Mouse (Mus musculus) kidney, embryonic 16.5 days (tissue): ENCODE data around the gene Frmd4b. TPM values are rescaled to one million over a fixed set of nuclear protein-coding genes. Genes with fewer than 3 reads are reported as not detected.

ENCODE experiments used
- ATAC-seq: fragments of 200-750 bp; cut with Nextera tagmentation; 2 replicates; pipeline ENCODE4 v1.8.0; 2017; ENCODE audit warnings: moderate TSS enrichment; ENCODE audit not compliant: low FRiP score, low TSS enrichment
- H3K27ac ChIP-seq: fragments of 300-500 bp; sonication (generic); 2 replicates; pipeline ENCODE4 v1.5.1; 2014; ENCODE audit warnings: low read length
- H3K27me3 ChIP-seq: fragments of 300-500 bp; sonication (generic); 2 replicates; pipeline ENCODE4 v1.6.1; 2014; ENCODE audit warnings: low read length, control low read depth, mixed read lengths; ENCODE audit not compliant: insufficient read depth
- H3K36me3 ChIP-seq: fragments of 300-500 bp; sonication (generic); 2 replicates; pipeline ENCODE4 v1.6.1; 2014; ENCODE audit warnings: low read length, control low read depth, mixed read lengths; ENCODE audit not compliant: insufficient read depth
- H3K4me1 ChIP-seq: fragments of 300-500 bp; sonication (generic); 2 replicates; pipeline ENCODE4 v1.6.1; 2014; ENCODE audit warnings: low read length, control low read depth, mixed read lengths; ENCODE audit not compliant: insufficient read depth
- H3K4me2 ChIP-seq: fragments of 300-500 bp; sonication (generic); replicated peaks from 2 replicates; pipeline ENCODE4 v1.6.1; 2014; ENCODE audit warnings: low read depth, low read length
- H3K4me3 ChIP-seq: fragments of 300-500 bp; sonication (generic); 2 replicates; pipeline ENCODE4 v1.5.1; 2014; ENCODE audit warnings: mild to moderate bottlenecking, low read length
- H3K9ac ChIP-seq: fragments of 300-500 bp; sonication (generic); replicated peaks from 2 replicates; pipeline ENCODE4 v1.6.1; 2014; ENCODE audit warnings: low read length
- H3K9me3 ChIP-seq: fragments of 300-500 bp; sonication (generic); 2 replicates; pipeline ENCODE4 v1.6.1; 2016; ENCODE audit warnings: low read length, control low read depth
- WGBS: fragments of 180-500 bp; shearing (Covaris S2); extraction: QIAGEN DNeasy Blood & Tissue Kit; methylation state at CpG from one replicate; pipeline ENCODE4 v1.1.7; 2014; 5-methylcytosine and 5-hydroxymethylcytosine counted together
- polyA plus RNA-seq: library from polyadenylated mRNA; unstranded; fragments of >200 nt; fragmentation: Nextera tagmentation; extraction: Ambion mirVana; gene quantifications from 2 replicates; pipeline ENCODE4 v1.2.1, GENCODE M21; 2015

The Frmd4b gene
- polyA plus RNA-seq, 1 experiment from 2014 or later = 18.1 TPM

DNA sequence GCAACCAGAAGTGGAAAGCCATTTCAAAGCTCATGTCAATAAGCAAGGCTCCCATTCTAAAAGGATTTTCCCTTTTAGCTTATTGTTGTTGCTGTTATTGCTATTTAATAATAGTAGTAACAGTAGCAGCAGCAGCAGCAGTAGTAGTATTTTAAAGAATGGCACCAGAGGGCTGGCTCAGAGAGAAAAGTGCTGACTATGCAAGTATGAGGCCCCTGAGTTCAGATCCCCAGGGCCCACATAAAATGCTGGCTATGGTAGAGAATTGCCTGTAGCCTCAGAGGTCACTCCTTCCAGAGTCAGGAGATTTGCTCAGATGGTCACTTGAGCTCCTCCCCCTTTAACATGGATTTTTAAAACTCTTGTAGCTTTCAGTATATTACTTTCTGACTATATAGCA, 372.1 kb downstream of the Frmd4b start:
- Histone ChIP-seq H3K4me3 (no peak overlapping the region), H3K4me1 (no peaks in the 10 kb centered on the region), H3K4me2 (no peak overlapping the region), H3K9ac (no peak overlapping the region), H3K36me3 (no peaks in the 10 kb centered on the region), H3K27me3 (no peaks in the 10 kb centered on the region), H3K9me3 (no peaks in the 10 kb centered on the region), H3K27ac (no peak overlapping the region)
- ATAC-seq = no peak

GRCm38 (mm10) chr6:97242522-97242921, 374.8 kb downstream of the Frmd4b start:
- Histone ChIP-seq H3K27ac (no peak overlapping the region), H3K9me3 (peaks cover 4% of the 10 kb centered on the region; the same call in 1 of the 2 replicates), H3K9ac (no peak overlapping the region), H3K4me1 (no peaks in the 10 kb centered on the region), H3K4me3 (no peak overlapping the region), H3K4me2 (no peak overlapping the region), H3K36me3 (no peaks in the 10 kb centered on the region), H3K27me3 (no peaks in the 10 kb centered on the region)
- no peak for ATAC-seq
- 88% methylated on average over 4 of the region's 4 CpGs for WGBS

DNA sequence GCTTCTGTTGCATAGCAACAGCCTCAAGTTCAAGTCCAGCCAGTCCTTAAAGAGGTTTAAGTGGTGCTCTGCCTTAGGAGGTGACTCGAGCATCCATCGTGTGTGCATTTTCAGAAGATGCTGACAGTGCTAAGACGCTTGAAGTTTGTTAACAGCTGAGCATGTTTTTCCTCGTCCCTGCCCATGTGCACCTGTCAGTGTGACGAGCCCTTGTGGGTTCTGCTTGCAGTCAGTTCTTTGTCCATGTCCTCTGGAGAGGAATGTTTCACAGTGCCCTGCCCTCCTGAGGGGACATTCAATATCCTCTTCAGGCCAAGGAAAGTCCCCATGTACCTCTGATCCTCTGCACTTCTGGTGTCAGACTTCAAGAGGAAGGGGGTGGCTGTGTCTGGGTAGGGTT, 377.2 kb downstream of the Frmd4b start:
- Histone ChIP-seq H3K9me3 (peaks cover 4% of the 10 kb centered on the region; the same call in 1 of the 2 replicates), H3K27me3 (no peaks in the 10 kb centered on the region), H3K27ac (no peak overlapping the region), H3K9ac (no peak overlapping the region), H3K36me3 (no peaks in the 10 kb centered on the region), H3K4me3 (no peak overlapping the region), H3K4me2 (no peak overlapping the region), H3K4me1 (no peaks in the 10 kb centered on the region)
- 81% methylated on average over 5 of the region's 5 CpGs for WGBS
- no peak for ATAC-seq

DNA sequence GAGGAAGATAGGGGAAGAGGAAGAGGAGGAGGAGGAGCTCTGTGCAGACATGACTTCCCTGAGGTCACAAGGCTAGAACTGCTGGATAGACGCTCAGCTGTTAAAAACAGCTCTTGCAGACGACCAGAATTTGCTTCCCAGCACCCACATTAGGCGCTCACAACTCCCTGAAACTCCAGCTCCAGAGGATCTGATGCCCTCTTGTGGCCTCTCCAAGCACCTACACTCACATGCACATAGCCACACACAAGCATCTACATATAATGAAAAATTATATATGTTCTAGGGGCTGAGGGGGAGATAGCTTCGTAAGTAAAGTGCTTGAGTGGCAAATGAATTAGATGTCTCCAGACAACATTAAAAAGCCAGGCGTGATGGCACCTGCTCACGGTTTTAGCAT, 378.0 kb downstream of the Frmd4b start:
- 91% methylated on average over 6 of the region's 6 CpGs for WGBS
- no peaks in the 10 kb centered on the region for H3K27me3 ChIP-seq
- no peak overlapping the region for H3K9ac ChIP-seq
- no peak overlapping the region for H3K27ac ChIP-seq
- ATAC-seq = no peak
- H3K9me3 ChIP-seq = peaks cover 4% of the 10 kb centered on the region; the same call in 1 of the 2 replicates
- no peak overlapping the region for H3K4me3 ChIP-seq
- no peaks in the 10 kb centered on the region for H3K4me1 ChIP-seq
- H3K36me3 ChIP-seq = 0 out of 2 replicates have a peak, but pooled peaks cover 4% of the 10 kb centered on the region
- H3K4me2 ChIP-seq = no peak overlapping the region

Other genes starting within 250 kb of the Frmd4b start
- gene Mitf, start 189.5 kb upstream of the Frmd4b start, polyA plus RNA-seq = 3.4 and 3.7 TPM in 2 replicates